Mouse (Mus musculus) megakaryocyte, embryonic 14.5 days (primary cell): Measurements from ENCODE around the gene Galp. TPM values are rescaled to one million over a fixed set of nuclear protein-coding genes. Genes with fewer than 3 reads are reported as not detected.
A peak's percentile ranks its signal among the peaks of the same experiment; 100 is the strongest.
"Not testable (repeated sequence)": the region's sequence is repeated elsewhere in the genome, so short reads cannot be mapped to it uniquely, and the experiment has no call there.

Source experiments
- H3K27me3 ChIP-seq: replicated peaks from 2 replicates; pipeline ENCODE3; 2012; ENCODE audit warnings: inconsistent platforms
- H3K36me3 ChIP-seq: replicated peaks from 2 replicates; pipeline ENCODE3; 2012; ENCODE audit warnings: low read length, inconsistent platforms, mixed read lengths
- H3K4me1 ChIP-seq: 2 replicates; pipeline ENCODE4 v1.6.1; 2012; ENCODE audit warnings: inconsistent platforms
- H3K4me3 ChIP-seq: replicated peaks from 2 replicates; pipeline ENCODE3; 2012; ENCODE audit warnings: moderate library complexity, mild to moderate bottlenecking, inconsistent platforms
- H3K9me3 ChIP-seq: 2 replicates; pipeline ENCODE4 v1.6.1; 2012; ENCODE audit warnings: inconsistent platforms
- FLI1 ChIP-seq: IDR thresholded peaks from 2 replicates; pipeline ENCODE4 v1.6.1; 2012; ENCODE audit warnings: low read length, inconsistent platforms, mixed read lengths
- GATA1 ChIP-seq: IDR thresholded peaks from 3 replicates; pipeline ENCODE4 v1.6.1; 2012; ENCODE audit warnings: mixed read lengths, low read length, inconsistent platforms, borderline replicate concordance
- polyA plus RNA-seq: library from polyadenylated mRNA; stranded (reverse); fragments of >175 nt; gene quantifications from 2 replicates; pipeline ENCODE4 v1.2.3, GENCODE M21; 2012; ENCODE audit warnings: low replicate concordance; ENCODE audit not compliant: insufficient read depth

Galp gene
- polyA plus RNA-seq, 1 experiment, result not detected

DNA sequence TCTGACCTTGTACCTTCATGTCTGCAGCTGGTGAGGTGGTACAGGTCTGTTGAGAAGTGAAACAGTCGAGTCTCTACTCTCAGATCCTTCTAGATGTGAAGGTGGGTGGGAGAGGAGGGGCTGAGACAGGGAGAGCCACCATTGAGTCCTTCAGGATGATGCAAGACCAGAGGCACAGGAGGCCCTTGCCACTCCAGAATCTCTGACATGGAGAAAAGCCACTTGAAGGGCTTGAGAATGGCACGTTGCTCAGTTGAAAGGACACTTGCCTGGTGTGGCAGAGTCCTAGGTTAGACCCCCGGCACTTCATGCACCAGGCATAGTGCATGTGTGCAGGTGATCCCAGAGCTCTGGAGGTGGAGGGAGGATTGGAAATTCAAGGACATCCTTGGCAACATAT is 35.3 kb upstream of the Galp start:
- peaks cover 28% of the 10 kb centered on the region for H3K4me1 ChIP-seq
- H3K27me3 ChIP-seq, result no peaks in the 10 kb centered on the region

DNA sequence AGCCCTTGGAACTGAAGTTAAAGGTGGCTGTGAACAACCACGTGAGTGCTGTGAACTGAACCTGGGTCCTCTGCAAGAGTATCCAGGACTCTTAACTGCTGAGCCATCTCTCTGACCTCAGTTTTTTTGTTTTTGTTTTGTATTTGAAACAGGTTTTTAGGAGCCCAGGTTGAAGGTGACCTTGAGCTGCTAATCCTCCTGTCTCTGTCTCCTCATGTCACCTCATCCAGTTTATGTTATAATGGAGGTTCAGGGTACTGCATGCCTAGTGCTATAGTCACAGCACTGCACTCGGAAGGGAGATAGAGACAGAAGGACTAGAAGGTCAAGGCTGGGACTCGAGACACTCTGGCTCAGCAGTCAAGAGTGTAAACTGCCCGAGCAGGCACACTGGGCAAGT is 34.7 kb upstream of the Galp start:
- Histone ChIP-seq H3K36me3 (peaks cover 7% of the 10 kb centered on the region), H3K4me3 (no peak overlapping the region), H3K27me3 (no peaks in the 10 kb centered on the region), H3K9me3 (peaks cover 4% of the 10 kb centered on the region; the same call in 1 of the 2 replicates), H3K4me1 (peaks cover 21% of the 10 kb centered on the region)
- TF ChIP-seq FLI1 (no peak), GATA1 (no peak)

More for the DNA sequence above, 35.3 kb upstream of the Galp start:
- TF ChIP-seq FLI1 (no peak), GATA1 (no peak)
- Histone ChIP-seq H3K36me3 (peaks cover 7% of the 10 kb centered on the region), H3K9me3 (peaks cover 4% of the 10 kb centered on the region; the same call in 1 of the 2 replicates), H3K4me3 (no peak overlapping the region)

DNA sequence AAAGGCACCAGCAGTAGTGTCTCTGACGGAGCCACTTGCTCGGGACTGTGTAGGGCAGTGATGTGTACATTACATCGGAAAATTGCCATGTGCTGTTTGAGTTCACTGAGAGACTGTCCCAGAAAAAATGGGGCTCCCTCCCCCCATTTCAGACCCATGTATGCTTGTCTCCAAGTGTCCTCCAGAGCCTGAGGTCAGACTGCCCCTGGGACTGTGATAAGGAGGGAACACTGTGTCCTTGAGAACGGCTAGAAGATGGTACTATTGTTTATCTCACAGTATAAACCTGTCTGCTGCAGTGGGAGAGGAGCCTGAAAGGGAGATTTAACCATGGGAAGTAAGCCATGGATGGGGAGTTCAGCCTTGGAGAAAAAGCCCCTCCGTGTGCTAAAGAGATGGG is 32.2 kb upstream of the Galp start:
- Histone ChIP-seq H3K4me1 (peaks cover under 1% of the 10 kb centered on the region; the same call in 1 of the 2 replicates), H3K9me3 (peaks cover 4% of the 10 kb centered on the region; the same call in 1 of the 2 replicates), H3K4me3 (no peak overlapping the region), H3K27me3 (no peaks in the 10 kb centered on the region), H3K36me3 (peaks cover 7% of the 10 kb centered on the region)
- TF ChIP-seq FLI1 (no peak), GATA1 (no peak)

DNA sequence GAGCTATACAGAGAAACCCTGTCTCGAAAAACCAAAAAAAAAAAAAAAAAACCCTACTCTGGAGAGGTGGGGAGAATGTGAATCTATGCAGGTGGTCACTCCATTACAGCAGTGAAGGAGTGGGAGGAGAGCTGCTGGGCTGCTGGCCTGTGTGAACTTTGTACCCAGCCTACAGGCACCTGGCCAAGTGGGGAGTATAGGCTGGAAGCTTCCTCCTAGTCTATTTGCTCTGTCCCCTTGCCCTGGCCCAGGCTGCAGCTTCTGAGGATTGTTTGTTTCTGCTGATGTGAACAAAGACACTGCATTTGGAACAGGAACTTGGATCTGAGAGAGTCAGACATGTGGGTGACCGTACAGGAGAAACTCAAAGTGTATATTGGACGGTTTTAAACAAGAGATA is 27.5 kb upstream of the Galp start:
- no peak for TF ChIP-seq GATA1
- TF ChIP-seq FLI1, result no peak
- no peaks in the 10 kb centered on the region for H3K27me3 ChIP-seq
- no peaks in the 10 kb centered on the region for H3K9me3 ChIP-seq
- no peaks in the 10 kb centered on the region for H3K36me3 ChIP-seq
- H3K4me1 ChIP-seq, result peaks cover 36% of the 10 kb centered on the region
- H3K4me3 ChIP-seq, result no peak overlapping the region

DNA sequence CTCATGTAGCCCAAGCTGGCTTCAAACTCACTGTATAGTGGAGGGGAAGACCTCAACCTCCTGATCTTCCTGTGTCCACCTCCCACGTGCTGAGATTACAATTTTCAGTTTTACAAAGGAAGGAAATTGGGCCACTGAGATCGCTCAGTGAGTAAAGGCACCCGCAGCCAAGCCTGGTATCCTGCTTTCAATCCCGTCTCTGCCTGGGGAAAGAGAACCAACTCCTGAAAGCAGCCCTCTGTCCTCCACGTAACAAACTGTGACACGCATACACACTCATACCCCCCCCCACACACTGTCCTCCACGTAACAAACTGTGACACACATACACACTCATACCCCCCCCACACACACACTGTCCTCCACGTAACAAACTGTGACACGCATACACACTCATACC is 26.5 kb upstream of the Galp start:
- Histone ChIP-seq H3K4me1 (peaks cover 45% of the 10 kb centered on the region), H3K36me3 (peaks cover 5% of the 10 kb centered on the region), H3K27me3 (no peaks in the 10 kb centered on the region), H3K4me3 (peak overlapping the region; percentile 23), H3K9me3 (no peaks in the 10 kb centered on the region)
- TF ChIP-seq GATA1 (no peak), FLI1 (no peak)

DNA sequence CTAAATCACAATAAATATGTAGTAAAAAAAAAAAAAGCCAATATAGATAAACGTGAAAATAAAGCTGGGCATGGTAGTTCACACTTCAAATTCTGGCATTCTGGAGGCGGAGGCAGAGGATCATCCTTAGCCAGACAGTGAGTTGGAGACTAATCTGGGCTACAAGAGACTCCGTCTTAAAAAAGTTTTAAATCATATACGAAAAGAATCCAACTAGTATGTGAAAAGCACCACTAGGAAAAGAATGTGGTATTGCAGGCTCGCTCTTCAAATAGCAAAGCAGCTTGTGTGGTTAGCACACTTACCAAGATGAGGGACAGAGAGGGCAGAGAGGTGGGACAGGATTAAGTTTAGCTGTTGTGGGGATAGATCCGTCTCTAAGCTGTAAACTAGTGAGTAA is 26.0 kb upstream of the Galp start:
- no peaks in the 10 kb centered on the region for H3K27me3 ChIP-seq
- H3K4me3 ChIP-seq, result peak overlapping the region; percentile 96
- H3K36me3 ChIP-seq, result peaks cover 7% of the 10 kb centered on the region
- H3K9me3 ChIP-seq, result no peaks in the 10 kb centered on the region
- TF ChIP-seq FLI1, result no peak
- no peak for TF ChIP-seq GATA1
- H3K4me1 ChIP-seq, result peaks cover 50% of the 10 kb centered on the region

DNA sequence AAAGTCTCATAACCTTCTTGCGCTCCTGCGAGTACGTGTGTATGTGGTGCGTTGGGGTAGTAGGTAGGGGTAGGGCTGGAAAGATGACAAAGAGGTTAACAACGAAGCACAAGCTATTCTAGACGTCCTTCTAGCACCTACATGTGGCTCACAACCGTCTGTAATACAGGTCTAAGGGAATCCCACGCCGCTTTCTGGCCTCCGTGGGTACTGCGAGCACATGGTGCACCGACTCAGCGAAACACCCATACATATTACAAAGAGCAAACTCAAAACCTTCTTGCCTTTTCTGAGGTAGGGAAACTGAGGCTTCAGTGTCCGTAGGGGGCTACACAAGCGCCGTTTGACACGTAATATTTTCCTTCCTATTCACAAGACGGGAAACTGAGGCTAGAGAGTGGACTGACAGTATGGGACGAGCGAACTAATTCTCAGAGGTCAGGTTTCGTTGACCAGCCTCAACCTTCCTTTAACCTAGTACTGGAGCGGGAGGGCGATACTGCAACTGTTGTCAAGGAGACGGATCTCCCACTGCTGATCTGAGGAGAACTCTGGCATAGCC is 25.4 kb upstream of the Galp start:
- H3K9me3 ChIP-seq, result no peaks in the 10 kb centered on the region
- TF ChIP-seq FLI1, result no peak
- TF ChIP-seq GATA1, result no peak
- H3K36me3 ChIP-seq, result peaks cover 7% of the 10 kb centered on the region
- H3K4me3 ChIP-seq, result peak overlapping the region; percentile 96
- H3K4me1 ChIP-seq, result peaks cover 52% of the 10 kb centered on the region
- H3K27me3 ChIP-seq, result no peaks in the 10 kb centered on the region

DNA sequence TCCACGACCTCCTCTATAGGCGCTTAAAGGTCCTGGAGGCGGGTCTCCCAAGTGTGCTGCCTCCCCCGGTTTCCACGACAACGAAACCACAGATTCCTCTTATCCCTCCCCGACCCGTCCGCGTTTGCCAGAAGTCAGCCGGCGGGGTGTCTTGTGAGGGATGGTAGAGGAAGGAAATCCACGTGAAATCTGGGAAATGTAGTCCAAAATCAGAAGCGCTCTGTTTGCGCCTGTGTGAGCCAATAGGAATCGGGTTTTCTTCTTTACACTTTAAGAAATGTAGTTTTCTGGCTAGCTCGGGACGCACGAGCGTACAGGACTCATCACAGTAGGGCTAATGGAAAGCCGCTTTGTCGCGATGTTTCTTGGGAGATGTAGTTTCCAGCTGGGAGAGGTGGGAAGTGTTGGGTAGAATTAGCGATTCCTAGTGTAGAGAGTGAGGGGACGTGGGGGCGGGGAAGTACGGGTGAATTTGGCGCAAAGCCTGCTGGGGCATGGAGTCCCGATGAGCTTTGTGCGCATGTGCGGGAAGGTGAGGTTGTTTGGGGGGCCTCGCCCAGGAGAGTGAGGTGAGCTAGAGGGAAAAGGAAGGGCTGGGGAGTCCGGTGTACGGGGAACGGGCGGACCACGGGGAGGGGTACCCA is 24.8 kb upstream of the Galp start, which contains the start of gene Zfp444:
Zfp444 (plus strand) TSS at position 221 of the 644 bp plus-strand sequence.
- Histone ChIP-seq H3K4me3 (peak within 1 kb of the TSS; percentile 96), H3K4me1 (peaks cover 52% of the 10 kb centered on the region), H3K9me3 (no peaks in the 10 kb centered on the region), H3K36me3 (peaks cover 10% of the 10 kb centered on the region), H3K27me3 (no peaks in the 10 kb centered on the region)
- no peak for TF ChIP-seq GATA1
- TF ChIP-seq FLI1, result no peak

DNA sequence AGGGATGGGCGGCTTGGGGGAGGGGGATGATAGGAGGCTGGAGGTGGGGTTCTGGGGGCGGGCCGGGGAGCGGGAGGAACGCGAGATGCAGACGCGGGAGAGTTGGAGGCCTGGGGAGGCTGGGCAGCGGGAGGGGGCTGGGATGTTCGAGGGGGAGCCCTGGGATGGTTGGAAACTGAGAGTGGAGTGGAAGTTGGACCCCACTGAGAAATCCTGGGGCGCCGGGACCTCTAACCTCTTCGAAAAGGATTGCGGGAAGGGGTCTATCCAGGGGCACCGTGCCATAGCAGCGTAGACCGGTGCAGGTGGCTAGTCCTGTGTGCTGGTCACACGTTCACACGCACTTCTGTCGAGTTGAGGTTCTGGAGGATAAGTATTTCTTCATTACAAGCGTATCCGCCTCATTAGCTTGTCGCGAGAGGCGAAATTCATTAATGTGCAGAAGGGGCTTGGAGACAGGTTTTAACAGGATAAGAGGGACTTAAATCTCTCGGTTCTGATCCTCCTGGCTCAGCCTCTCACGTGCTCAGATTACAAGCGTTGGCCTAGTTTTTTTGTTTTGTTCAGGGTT is 24.1 kb upstream of the Galp start:
- Histone ChIP-seq H3K4me1 (peaks cover 52% of the 10 kb centered on the region), H3K36me3 (peaks cover 11% of the 10 kb centered on the region), H3K4me3 (peak overlapping the region; percentile 96), H3K9me3 (no peaks in the 10 kb centered on the region), H3K27me3 (no peaks in the 10 kb centered on the region)
- TF ChIP-seq FLI1, result no peak
- no peak for TF ChIP-seq GATA1

DNA sequence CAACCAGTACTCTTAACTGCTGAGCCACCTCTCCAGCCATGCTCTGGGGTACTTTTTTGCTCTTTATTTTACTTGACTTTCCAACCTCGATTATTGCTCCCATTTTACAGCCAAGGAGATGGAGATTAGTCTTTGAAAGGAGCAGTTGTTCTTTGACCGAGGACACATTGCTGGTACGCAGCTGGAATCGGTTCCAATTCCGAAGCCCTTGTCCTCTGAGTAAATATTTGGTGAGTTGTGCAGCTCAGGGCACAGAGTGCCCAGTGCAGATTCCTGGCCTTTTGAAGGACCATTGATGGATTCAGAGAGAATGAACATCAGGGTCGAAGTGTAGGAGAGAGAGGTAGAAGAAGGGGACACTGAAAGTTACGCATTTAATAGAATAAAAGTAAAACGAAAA is 23.0 kb upstream of the Galp start:
- H3K36me3 ChIP-seq, result peaks cover 20% of the 10 kb centered on the region
- H3K4me1 ChIP-seq, result peaks cover 52% of the 10 kb centered on the region
- H3K9me3 ChIP-seq, result no peaks in the 10 kb centered on the region
- H3K27me3 ChIP-seq, result no peaks in the 10 kb centered on the region
- no peak overlapping the region for H3K4me3 ChIP-seq
- no peak for TF ChIP-seq GATA1
- no peak for TF ChIP-seq FLI1

DNA sequence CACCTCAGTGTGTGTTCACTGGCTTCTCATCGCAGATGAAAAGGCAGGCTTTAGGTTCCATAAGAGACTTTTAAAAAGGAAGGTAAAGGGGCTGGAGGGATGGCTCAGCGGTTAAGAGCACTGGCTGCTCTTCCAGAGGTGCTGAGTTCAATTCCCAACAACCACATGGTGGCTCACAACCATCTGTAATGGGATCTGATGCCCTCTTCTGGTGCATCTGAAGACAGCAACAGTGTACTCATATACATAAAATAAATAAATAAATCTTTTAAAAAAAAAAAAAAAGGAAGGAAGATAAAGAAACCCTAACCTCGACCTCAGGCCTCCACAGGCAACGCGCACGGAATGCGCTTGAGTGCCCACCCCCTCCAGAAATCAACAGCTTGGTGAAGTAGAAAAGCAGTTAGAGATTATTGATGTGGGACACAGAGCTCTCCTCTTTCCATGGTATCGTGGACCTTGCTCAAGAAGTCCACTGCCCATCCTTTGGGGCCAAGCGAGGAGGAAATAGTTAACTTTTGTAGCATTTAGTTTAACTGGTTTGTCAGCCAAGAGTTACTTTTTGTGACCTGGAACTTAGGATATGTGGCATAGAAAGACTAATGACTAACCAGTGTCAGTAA is 22.4 kb upstream of the Galp start:
- H3K27me3 ChIP-seq, H3K4me3 ChIP-seq, H3K9me3 ChIP-seq: not testable (repeated sequence)
- H3K4me1 ChIP-seq, result peaks cover 52% of the 10 kb centered on the region
- peaks cover 23% of the 10 kb centered on the region for H3K36me3 ChIP-seq
